Mouse (Mus musculus) cerebellum, adult 9-10 months (tissue): ENCODE measurements around the gene 9430097D07Rik.
A peak's percentile ranks its signal among the peaks of the same experiment; 100 is the strongest.

Source experiments
- DNase-seq: peaks from one replicate; pipeline ENCODE4 v3.0.0; 2022

9430097D07Rik gene

DNA sequence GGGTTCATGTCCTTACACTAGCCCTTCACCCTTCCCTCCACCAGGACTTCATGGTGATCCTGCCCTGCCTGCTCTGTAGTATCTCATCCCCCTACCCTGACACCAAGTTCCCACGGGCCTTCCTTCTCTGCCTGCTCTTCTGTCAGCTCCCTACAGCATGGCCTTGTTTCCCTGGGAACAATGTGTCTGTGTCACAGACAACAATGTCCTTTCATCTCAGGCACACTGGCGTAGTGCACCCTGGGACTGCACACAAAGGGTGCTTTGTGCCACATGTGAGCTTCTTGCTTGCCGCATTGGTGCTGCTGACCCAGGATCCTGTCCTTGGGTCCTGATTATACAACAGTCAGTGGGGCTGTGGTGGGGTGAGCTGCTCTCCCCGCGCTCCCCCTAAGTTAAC, 15.9 kb downstream of the 9430097D07Rik start:
- DNase-seq, result no peak

DNA sequence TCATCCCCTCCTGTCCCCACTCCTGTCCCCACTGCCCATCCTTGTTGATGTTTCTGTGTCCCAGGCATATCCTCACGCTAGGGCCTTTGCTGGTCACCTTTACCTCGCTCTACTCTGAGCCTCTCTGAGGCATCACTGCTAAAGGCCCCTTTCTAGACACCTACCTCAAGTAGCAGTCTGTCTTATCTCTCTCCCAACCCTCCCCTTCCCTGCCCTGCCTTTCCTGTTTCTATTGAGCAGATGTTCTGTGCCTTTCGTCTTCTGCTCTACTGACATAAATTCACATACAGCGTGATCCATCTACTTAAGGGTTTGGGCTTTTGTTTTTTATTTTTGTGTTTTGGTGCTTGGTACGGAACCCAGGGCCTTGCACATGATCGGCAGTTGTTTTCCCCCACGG, 19.5 kb downstream of the 9430097D07Rik start:
- no peak for DNase-seq

DNA sequence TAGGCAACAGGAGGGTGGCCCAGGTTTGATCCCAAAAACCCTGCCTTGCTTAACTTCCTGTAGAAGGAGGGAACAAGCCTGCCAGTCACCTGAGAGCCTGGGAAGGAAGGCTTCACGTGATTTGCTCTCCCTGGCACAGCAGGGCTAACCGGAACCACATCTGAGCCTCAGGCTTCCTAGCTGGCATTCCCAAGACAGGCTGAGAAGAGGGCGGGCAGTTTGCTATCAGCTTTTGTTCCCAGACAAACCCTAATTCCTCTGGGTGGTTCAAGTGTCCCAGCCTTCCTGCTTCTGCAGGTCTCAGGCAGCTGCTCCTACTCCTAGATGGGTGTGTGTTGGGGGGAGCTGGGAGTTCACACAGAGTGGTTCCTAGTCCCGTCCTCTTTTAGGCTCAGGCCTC, 20.0 kb downstream of the 9430097D07Rik start:
- no peak for DNase-seq

DNA sequence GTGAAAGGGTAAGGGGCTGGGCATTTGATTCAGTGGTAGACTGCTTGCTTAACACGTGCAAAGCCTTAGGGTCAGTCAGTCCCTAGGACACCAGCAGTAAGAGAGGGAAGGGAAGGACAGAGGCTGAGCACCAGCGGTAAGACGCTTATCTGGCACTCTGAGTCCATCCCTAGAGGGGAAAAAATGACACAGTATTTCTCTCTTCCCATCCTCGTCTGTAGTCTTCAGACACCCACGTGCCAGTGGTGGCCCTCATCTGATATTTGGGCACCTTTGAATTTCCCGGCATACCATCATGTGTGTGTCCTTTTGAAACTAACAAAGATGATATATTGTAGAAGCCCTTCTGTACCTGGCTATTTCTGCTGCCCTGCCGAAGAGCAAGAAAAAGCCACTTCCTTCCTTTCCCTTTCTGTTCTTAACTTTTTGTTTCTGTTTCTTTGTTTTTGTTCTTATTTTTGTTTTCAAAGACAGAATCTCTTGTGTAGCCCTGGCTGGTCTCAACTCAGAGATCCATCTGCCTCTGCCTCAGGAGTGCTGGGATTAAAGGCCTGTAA, 21.8 kb downstream of the 9430097D07Rik start:
- no peak for DNase-seq

DNA sequence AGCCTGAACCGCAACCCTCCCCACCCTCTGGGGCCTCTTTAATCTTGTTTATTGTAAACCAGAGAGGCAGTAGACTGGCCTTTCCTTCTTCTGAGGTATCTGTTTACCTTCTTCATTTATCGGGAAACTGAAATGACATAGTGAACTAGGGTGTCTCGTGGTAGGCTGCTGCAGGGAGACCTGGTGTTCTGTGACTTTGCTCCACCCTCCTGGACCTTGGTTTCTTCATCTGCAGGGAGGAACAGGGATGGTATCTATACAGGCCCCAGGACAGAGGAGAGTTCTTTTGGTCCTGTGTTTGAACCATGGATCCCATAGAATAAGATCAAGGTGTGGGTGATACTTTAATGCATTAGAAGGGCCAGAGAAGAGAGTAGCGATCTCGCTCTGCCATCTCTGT, 24.2 kb downstream of the 9430097D07Rik start:
- no peak for DNase-seq

DNA sequence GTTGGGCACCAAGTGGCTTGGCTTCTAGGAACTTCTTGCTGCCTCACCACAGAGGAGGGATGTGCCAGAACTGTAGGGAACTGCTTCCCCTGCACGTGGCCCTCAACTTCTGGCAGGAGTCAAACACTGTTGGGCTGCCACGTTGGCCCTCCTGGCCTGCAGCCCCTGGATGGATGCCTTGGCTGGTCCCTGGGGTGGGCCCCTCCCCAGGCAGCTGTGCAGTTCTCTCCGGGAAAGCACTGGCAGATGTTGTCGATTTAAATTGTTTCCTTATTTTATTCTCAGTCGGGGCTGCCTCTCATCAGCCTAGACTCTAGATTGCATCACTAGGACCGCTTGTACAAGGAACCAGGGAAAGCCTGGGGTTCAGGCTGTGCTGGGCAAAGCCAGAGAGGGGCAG, 25.7 kb downstream of the 9430097D07Rik start:
- no peak for DNase-seq

DNA sequence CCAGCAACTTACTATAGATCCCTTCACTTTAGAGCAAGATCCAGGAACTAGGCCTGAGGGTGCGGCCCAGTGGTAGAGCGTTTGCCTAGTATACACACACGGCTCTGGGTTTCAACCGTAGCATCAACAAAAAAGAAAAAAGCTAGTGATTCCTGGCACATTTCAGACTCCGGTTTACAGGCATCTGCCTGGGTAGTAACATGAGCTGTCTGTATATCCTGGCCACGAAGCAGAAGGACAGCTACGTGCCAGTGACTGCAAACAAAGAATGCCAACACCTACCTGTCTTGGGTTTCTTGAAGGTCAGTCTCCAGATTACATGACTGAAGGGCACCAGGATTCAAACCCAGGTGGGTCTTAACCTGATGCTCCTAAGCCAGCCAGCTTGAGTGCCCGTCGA, 26.3 kb downstream of the 9430097D07Rik start:
- no peak for DNase-seq

DNA sequence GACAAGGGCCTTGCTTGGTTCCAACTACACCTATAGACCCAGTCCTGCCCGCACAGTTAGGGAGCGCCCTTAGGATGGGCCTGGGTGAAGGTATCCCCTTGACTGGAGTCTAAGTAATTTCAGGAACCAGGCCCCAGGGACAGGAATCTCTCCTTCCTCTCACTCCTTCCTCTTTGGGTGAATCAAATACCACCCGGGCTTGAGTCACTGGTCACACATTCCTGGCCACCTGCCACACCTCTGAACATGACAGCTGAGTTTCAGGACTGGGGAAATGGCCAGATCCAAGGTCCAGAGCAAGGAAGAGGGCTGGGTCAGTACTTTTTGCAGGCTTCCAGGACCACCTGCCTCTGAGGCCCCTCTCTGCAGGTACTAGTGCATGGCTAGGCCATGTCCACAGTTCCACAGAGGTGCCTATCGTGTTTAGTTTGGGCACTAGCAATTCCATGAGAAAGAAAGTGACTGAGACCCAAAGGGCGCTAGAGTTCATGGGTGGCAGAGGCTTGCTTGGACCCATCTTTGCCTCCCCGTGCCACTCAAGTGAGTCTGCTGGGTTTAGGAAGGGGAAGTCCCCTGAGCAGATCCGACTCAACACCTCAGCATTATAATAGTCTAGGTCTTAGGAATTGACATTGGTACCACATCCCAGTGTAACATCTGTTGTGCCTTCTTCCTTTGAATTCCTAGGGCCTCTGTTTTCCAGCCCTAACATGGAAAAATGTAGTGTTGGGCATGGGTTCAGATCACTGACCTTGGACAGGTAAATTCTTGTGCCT, 27.3 kb downstream of the 9430097D07Rik start:
- DNase-seq, result no peak

DNA sequence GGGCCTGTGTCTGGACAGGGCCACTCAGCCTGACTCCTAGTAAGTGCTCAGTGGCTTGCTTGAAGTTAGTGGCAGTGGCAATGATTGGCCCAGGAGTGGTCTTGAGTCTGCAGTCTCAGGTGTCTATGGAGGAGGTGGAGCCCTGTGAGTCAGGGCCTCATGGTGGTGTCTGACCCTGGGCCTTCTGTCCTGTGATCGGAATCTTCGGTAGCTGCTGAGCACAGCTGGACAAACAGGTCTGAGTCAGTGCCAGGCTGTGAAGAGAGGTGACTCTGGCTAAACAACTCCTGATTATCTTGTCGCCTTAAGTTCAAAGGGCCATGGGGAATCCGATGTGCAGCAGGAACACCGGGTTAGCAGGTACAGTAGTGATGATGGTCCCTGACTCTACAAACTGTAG, 28.1 kb downstream of the 9430097D07Rik start:
- DNase-seq, result no peak

DNA sequence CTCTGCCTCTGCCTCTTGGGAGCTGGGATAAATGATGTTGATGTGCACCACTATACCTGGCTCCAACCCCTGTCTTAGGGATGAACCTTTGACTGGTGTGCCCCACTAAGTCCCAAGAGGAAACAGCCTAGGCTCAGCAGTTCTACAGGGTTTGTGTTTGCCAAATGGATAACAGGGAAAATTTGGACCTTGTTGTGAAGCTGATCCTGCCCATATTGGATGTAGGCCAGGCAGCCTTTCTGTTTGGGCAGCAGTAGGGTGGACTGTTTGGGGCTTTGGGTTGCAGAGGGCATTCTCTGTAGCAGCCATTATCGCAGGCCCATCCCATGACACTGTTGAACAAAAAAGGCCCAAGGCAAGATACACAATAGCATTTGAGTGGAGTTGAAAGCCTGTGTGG, 28.5 kb downstream of the 9430097D07Rik start:
- no peak for DNase-seq

DNA sequence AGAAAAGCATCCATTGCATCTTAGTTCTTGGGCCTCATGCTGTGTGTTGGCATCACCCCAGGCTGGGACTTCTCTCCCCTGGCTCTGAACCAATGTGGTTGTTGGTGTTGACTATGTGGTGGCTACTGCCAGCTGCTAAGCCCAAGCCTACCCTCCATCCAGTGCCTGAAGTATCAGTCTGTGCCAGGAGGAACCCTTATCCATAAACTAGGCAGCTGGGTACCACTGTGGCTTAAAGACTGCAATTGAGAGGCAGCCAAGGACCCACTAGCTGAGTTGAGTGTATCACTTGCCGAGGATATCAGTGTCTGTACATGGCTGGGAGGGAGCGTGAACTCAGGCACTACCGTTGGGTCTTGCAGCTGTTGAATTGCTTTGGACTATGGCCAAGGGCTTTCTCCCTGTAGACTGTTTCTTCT, 32.4 kb downstream of the 9430097D07Rik start:
- DNase-seq, result peak; percentile 73

DNA sequence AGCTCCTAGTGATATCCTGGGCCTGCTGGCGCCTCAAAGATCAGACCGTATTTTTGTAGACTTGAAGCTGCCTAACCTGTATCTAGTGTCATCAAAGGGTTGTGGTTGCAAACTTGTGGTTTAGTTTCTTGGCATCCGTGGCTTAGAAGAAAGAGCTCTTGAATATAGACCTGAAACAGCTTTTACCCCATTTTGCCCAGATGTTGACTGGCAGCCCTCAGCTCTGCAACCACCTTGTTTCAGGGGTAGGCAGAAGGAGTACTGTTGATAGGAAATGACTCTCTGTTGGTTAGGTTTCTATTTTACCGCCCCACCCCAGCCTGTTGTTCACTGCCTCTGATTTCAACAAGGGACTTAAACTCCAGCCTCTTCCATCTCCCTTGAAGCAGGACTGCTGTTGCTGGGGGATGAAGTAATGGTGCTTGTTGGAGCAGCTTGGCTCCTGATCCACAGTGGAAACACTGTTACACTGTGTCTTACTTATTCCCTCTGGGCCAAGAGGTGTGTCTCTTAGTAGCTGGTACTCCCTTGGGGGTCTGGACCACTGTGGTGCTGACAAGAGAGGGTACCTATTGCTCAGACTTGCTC, 33.4 kb downstream of the 9430097D07Rik start:
- DNase-seq, result no peak

DNA sequence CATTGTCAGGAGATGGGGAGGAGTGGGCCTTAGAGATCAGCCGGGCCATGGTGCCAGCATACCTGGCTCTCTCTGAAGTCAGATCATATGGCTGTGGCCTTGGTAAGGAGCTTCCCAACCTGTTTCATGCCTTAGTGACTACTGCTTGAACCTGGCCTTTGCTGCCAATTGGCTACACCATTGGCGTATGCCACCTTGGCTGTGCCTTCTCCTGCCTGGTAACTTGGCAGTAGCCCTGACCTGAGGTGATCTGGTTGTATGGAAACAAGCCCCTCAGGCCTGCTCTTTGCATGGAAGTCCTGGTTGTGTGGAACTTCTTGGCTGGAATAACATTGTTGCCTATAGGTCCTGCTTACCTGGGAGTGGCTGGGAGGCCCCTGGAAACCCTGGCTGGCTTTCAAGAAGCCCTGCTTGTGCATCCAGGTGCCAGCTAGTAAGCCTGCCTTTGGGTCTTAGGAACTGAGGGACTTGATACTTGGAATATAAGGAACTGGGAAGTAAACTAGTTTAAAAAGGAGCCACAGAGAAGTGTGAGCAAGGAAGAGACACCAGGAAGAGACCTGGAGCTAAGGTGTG, 34.1 kb downstream of the 9430097D07Rik start:
- DNase-seq, result peak; percentile 86

DNA sequence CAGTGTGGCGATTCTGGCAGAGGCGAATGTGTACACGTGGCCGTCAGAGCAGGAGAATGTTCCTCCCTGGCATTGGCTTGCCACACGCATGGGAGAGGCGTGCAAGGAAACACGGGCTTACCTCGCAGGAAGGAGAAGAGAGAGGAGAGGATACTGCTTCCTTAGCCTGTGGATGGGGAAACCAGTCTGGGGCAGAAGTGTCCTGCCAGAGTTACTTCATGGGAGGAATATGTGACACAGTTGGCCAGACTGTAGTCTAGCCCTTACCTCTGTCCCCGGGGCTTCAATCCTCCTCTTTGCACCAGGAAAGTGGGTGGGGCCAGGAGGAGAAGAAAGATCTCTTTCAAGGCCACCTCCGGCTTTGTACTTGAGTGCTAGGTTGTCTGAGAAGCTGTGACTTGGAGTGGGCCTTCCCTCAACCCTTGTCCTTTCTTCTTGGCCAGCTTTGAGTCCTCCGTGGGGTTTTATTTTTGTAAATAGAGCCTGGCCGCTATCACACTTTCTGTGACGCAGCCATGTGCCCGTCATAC, 36.0 kb downstream of the 9430097D07Rik start:
- no peak for DNase-seq

DNA sequence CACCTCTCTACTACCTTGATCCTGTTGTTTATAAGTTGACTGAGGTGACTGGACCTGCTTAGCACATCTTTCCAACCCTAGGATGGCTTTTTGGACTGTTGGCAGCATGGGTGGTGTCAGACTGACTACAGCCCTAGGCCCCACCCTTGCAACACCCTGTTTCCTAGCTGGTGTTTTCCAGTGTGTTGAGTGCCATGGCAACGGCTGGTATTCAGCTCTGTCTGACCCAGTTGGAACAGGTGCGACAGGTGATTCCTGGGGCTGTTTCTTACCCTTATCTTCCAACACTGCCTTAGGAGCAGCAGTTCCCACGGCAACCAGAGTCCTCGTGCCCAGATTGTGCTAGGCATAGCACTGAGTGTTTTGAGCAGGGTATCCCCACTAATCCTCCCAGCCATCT, 37.0 kb downstream of the 9430097D07Rik start:
- DNase-seq, result no peak

DNA sequence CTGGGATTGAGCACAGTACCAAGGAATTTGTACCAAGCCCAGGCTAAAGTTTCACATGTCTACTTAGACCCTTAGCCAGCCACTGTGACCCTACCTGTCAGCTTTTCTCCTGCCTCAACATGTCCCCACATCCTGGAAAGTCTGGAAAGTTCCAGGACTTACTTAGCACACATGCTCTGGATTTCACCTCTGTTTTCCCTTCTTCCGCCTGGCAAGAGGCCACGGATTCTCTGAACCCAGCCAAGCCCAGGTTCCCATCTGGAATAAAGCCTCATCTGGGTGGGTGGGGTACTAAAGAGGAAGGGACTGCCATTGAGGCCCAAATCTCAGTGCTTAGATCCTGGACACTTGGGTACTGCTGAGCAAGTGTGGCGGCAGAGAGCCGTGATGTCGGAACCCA, 37.5 kb downstream of the 9430097D07Rik start:
- DNase-seq, result peak; percentile 51

DNA sequence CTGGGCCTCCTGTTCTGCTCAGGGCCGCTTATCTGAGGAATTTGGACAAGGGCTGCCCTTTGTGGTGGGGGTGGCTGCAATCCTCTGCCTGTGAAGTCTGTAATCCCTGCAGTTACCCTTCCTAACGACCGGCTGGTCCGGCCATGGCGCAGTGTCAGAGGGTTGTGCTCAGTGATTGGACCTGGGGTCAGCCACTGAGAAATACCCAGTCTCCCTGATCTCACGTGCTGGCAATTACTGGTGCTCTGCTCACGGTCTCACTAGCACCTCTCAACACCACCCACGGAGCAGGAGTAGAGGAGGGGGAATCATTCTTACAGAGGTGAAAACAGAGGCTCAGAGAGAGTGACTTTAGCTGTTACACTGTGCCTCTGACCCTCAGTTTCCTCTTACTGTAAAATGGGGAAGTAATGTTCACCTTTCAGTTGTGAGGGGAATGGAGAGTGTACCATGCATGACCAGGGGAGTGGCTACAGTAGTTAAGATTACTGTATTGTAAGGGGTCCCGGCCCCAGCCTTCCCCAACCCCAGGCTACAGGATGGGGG, 38.1 kb downstream of the 9430097D07Rik start:
- peak; percentile 56 for DNase-seq

DNA sequence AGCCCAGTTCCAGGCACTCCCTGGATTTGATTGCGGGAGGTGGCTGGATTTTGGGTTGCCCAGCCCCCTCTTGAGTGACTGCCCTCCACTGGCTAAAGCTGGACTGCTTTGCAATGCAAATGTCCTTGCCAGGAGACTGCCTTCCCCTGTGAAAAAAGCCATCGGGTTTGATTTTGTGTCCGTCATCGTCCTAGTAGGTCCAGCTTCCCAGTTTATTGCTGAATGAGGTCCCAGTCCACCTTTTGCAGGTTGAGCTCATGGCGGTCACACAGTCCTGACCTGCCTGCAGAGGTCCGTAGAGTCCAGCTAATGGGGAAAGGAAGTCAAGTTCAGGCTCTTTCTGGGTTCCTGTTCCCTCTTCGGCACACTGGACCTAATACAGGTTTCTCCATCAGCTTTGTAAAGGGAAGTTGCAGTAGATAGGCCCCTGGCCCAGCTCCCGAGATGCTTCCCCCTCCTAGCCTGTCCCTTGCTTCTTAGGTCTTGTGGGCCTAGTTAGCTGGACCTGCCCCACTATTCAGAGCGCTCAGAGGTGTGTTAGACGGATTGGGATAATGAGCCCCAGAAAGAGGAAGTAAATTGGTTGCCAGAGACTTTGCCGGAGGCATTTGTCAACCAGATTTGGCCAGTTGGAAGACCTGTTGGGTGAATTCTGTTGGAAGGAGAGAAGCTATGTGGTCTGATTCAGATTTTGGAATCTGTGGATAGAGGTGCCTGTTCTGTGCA, 38.7 kb downstream of the 9430097D07Rik start:
- peak; percentile 79 for DNase-seq

DNA sequence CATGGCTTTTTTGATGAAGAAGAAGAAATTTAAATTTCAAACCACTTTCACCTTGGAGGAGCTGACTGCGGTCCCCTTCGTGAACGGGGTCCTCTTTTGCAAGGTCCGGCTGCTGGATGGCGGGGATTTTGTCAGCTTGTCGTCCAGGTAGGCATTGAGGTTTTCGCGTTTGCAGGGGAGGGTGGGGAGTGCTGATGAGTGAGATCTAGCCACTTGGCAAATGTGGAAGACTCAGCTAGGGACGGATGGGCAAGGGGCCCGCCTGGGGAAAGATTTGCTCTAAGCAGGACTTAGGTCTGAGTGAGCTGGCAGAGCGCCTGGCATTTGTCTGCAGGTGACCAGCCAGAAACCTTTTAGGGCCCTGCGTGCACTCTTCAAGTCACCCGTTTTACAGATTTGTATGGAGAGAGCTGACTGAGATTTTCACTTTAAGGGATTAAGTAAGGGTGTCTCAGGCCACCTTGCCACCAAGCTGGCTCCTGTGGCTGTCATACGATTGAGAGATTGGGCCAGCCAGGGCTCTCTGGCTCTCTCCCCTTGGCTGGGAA, 39.3 kb downstream of the 9430097D07Rik start:
- DNase-seq, result no peak

DNA sequence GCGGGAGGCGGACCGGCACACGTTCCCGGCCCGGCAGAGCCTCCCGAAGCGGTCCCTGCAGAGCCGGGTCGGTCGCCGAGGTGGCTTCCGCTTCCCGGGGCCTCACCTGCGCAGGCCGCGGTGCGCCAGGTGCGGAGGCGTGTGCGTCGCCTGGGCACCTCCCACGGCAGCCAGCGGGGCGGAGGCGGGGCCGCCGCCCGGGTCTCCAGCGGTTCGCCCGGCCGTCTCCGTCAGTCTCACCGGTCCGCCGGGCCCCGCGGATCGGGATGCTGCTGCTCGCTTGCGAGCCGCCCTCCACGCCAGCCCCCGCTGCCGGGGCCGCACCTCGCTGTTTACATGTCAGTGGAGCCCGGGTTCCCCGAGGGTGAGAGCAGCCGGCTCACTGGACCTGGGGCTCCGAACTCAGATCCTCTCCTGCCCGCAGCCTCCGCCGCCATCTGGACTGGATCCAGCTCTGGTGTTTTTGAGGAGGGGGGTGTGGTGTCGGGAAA, 39.9 kb downstream of the 9430097D07Rik start:
- DNase-seq, result peak; percentile 74

DNA sequence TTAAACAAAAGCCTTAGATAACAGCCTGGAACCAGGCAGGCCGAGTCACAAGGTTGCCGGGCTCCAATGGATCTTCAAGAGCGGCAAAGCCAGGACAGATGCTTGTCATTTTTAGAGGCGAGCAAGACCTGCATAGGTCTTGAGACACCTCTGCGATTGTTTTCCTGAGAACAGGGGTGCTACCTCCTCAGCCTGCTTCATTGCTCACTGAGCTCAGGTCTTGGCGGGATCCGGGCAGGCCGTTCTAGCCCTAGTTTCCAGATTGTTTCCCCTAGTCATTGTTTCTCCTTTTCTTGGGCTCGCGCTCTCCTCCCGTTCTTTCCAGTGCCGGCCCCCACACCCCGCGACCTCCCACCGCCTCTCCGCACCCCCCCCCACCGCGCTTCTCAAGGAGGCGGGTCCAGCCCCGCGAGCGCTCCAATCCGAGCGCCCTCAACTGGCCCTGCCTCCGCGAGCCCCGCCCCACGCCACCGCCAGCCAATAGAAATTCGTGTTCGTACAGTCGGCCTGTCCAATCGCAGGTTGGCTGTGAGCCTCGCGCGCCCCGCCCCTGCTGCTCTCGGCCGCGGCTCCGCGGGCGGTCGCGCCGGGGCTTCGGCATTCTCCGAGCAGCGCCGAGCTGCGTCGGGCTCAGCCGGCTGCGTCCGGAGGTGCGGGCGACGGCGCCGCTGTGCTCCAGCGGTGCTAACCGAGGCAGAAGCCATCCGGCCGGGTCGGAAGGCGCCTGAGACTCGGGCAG, 40.6 kb downstream of the 9430097D07Rik start, which contains the start of gene Fam102a:
Gene Fam102a (plus strand): TSS at position 600 of the 739 bp plus-strand sequence.
- DNase-seq, result peak; percentile 99
